Mouse (Mus musculus) ES-E14 (cell line): ENCODE results near the gene Zbed6.

Experiments used
- CHD2 ChIP-seq: IDR thresholded peaks from 2 replicates; pipeline ENCODE4 v1.6.1; 2014; ENCODE audit warnings: mild to moderate bottlenecking, low read depth, low read length, inconsistent platforms
- ZNF384 ChIP-seq: IDR thresholded peaks from 2 replicates; pipeline ENCODE4 v1.6.1; 2012; ENCODE audit warnings: low read depth, low read length, inconsistent platforms

DNA sequence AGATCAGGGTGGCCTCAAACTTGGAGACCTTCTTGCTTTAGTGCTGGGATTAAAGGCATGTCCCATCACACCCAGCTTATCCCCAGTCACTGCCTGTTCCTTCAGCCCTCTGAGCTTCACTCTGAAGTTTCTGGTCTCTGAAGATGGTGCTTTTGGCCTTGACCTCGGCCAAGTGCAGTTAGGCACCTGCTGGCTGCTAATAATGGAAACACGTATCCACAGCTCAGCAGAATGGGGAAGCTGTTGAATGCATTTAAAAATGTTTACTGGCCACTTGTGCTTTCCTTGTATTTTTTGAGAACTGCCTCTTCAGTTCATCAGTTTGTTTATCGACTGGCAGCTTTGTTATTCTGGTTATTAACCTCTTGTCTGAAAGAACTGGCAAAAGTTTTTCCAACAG, 11.1 kb upstream of the Zbed6 start:
- TF ChIP-seq ZNF384 (no peak), CHD2 (no peak)
